In genomic region chr1:97999465-97999864, GRCm38 (mm10) we compare ENCODE assay signal across 26 mouse cellular contexts.
"Had no signal": no experiment of that assay in that cellular context is flagged by ENCODE, and none has a peak within 500 bp of the region (broad histone marks: within the 10 kb centered on the region; RNA-seq: fewer than 3 reads in every experiment).

No protein-coding gene starts in this region.

- H3K36me3 ChIP-seq: embryonic facial prominence, embryonic 10.5 days; embryonic facial prominence, embryonic 12.5 days; embryonic facial prominence, embryonic 13.5 days; embryonic facial prominence, embryonic 15.5 days; forebrain, embryonic 10.5 days; forebrain, embryonic 12.5 days; forebrain, embryonic 15.5 days had no signal

- H3K9me3 ChIP-seq: embryonic facial prominence, embryonic 10.5 days; embryonic facial prominence, embryonic 12.5 days; embryonic facial prominence, embryonic 13.5 days; embryonic facial prominence, embryonic 15.5 days; forebrain, embryonic 10.5 days; forebrain, embryonic 12.5 days; forebrain, embryonic 13.5 days; forebrain, embryonic 15.5 days had no signal

- ATAC-seq: forebrain, embryonic 13.5 days; forebrain, embryonic 14.5 days; forebrain, embryonic 15.5 days; forebrain, embryonic 16.5 days; forebrain, postnatal 0 days had no signal

- H3K4me1 ChIP-seq: embryonic facial prominence, embryonic 10.5 days; embryonic facial prominence, embryonic 12.5 days; embryonic facial prominence, embryonic 15.5 days; forebrain, embryonic 10.5 days; forebrain, embryonic 12.5 days had no signal

- H3K4me3 ChIP-seq: embryonic facial prominence, embryonic 10.5 days; embryonic facial prominence, embryonic 12.5 days; embryonic facial prominence, embryonic 13.5 days; embryonic facial prominence, embryonic 15.5 days; erythroblast, embryonic 14.5 days; forebrain, embryonic 10.5 days; forebrain, embryonic 12.5 days; forebrain, embryonic 13.5 days; forebrain, embryonic 15.5 days; gastrocnemius, adult 2 months had no signal

- H3K4me2 ChIP-seq: embryonic facial prominence, embryonic 12.5 days; embryonic facial prominence, embryonic 13.5 days; embryonic facial prominence, embryonic 15.5 days; forebrain, embryonic 12.5 days; forebrain, embryonic 13.5 days; forebrain, embryonic 15.5 days had no signal

- H3K9ac ChIP-seq: embryonic facial prominence, embryonic 12.5 days; embryonic facial prominence, embryonic 13.5 days; embryonic facial prominence, embryonic 15.5 days; forebrain, embryonic 12.5 days; forebrain, embryonic 13.5 days; forebrain, embryonic 15.5 days; forebrain, postnatal 0 days had no signal

- H3K27me3 ChIP-seq: embryonic facial prominence, embryonic 12.5 days; embryonic facial prominence, embryonic 13.5 days; embryonic facial prominence, embryonic 15.5 days; forebrain, embryonic 12.5 days; forebrain, embryonic 13.5 days; forebrain, embryonic 15.5 days had no signal

- DNase-seq: cerebellum, adult 18-20 months; cerebellum, adult 2 months; cerebellum, adult 8-10 months; cerebellum, adult 9-10 months; cerebellum, adult 9-11 months; cerebellum, postnatal 25 days; cerebellum, postnatal 36 days; embryo, embryonic 11 days; forebrain, postnatal 0 days; gastrocnemius, adult 2 months; gastrocnemius, postnatal 10 days; gastrocnemius, postnatal 14 days; gastrocnemius, postnatal 25 days; gastrocnemius, postnatal 36 days; heart, adult 11 months had no signal

- H3K27ac ChIP-seq: embryonic facial prominence, embryonic 10.5 days; embryonic facial prominence, embryonic 12.5 days; embryonic facial prominence, embryonic 13.5 days; embryonic facial prominence, embryonic 15.5 days; forebrain, embryonic 10.5 days; forebrain, embryonic 12.5 days; forebrain, embryonic 13.5 days; forebrain, embryonic 15.5 days; gastrocnemius, adult 2 months had no signal
